Mouse (Mus musculus) stomach, postnatal 0 days (tissue): Measurements from ENCODE around the gene Wwox.

Source experiments
- CTCF ChIP-seq: IDR thresholded peaks from 2 replicates; pipeline ENCODE4 v1.5.1; 2016; ENCODE audit warnings: antibody characterized with exemption, low read depth, mild to moderate bottlenecking, moderate library complexity
- EP300 ChIP-seq: optimal IDR thresholded peaks from 2 replicates; pipeline ENCODE3; 2016; ENCODE audit warnings: antibody characterized with exemption

- no peak for TF ChIP-seq CTCF
- TF ChIP-seq EP300 = no peak
These were observed 593.7 kb downstream of the Wwox start for GRCm38 (mm10) chr8:115033194-115033593.
